Mouse (Mus musculus) midbrain, embryonic 10.5 days (tissue): ENCODE measurements around the gene Vegfb. TPM values are rescaled to one million over a fixed set of nuclear protein-coding genes. Genes with fewer than 3 reads are reported as not detected.

ENCODE experiments used
- DNase-seq: peaks from one replicate; pipeline ENCODE4 v3.0.0-alpha.2; 2017; ENCODE audit warnings: low spot score
- H3K27ac ChIP-seq: fragments of 300-500 bp; sonication (generic); replicated peaks from 2 replicates; pipeline ENCODE4 v1.5.1; 2016; ENCODE audit warnings: mild to moderate bottlenecking
- H3K27me3 ChIP-seq: fragments of 300-500 bp; sonication (generic); 2 replicates; pipeline ENCODE4 v1.6.1; 2016; ENCODE audit warnings: low read depth, mild to moderate bottlenecking; ENCODE audit not compliant: poor library complexity, severe bottlenecking
- H3K36me3 ChIP-seq: fragments of 300-500 bp; sonication (generic); 2 replicates; pipeline ENCODE4 v1.6.1; 2016; ENCODE audit warnings: mild to moderate bottlenecking, moderate library complexity
- H3K4me1 ChIP-seq: fragments of 300-500 bp; sonication (generic); 2 replicates; pipeline ENCODE4 v1.6.1; 2016
- H3K4me3 ChIP-seq: fragments of 300-500 bp; sonication (generic); 2 replicates; pipeline ENCODE4 v1.5.1; 2016; ENCODE audit warnings: mild to moderate bottlenecking, moderate library complexity
- H3K9me3 ChIP-seq: fragments of 300-500 bp; sonication (generic); replicated peaks from 2 replicates; pipeline ENCODE4 v1.6.1; 2016; ENCODE audit warnings: mild to moderate bottlenecking
- WGBS: fragments of 180-500 bp; shearing (Covaris S2); methylation state at CpG from one replicate; pipeline ENCODE4 v1.1.7; 2016; 5-methylcytosine and 5-hydroxymethylcytosine counted together
- polyA plus RNA-seq: library from polyadenylated mRNA; unstranded; fragments of >200 nt; fragmentation: Nextera tagmentation; extraction: Ambion mirVana; gene quantifications from 2 replicates; pipeline ENCODE4 v1.2.1, GENCODE M21; 2016

Gene Vegfb
- polyA plus RNA-seq, 1 experiment from 2014 or later: 40.8 TPM

DNA sequence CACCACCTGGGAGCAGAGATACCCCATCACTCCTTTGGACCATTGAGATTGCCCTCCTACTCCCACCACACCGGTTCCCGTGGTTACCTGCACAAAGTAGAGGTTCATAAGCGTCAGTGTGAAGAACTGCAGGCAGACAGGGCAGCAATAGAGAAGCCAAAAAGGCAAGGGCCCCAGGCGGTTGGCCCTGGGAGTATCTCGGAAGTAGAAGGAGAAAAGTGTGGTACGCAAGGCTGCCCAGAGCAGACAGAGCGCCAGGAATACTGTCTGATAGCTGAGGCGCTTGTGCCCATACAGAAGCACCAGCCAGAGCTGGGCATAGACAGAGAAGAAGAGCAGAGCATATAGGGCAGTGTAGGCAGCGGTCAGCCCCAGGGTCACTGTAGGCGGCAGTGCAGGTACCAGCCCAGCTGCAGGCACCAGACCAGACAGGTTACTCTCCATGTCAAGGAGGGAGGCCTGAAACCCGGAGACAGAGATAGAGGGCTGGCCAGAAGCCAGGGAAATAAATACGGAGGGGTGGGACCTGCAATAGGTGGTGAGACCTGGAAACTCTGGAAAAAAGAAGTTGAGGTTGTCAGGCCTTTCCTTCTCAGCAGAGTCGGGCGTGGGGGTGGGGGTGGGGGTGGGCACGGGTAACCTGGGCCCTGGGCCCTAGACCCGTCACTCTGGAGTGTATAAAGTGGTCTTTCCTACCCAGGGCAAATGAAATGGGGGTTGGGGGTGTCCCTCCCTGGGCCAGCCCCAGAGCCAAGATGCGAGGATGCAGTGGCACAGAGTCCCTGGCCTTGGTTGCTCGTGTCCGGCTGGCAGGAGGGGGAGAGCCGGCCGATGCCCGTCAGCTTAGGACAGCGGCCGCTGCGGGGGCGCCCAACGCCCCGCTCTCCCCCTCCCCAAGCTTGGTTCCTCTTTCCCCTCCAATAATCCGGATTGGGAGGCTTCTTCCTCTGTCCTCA is 46.8 kb downstream of the Vegfb start:
- Histone ChIP-seq H3K4me3 (peak overlapping the region; percentile 87), H3K27ac (peak overlapping the region; percentile 95), H3K9me3 (no peaks in the 10 kb centered on the region), H3K27me3 (peaks cover 34% of the 10 kb centered on the region), H3K4me1 (peaks cover 44% of the 10 kb centered on the region), H3K36me3 (peaks cover 11% of the 10 kb centered on the region)
- 23% methylated on average over 29 of the region's 29 CpGs for WGBS
- DNase-seq: no peak

DNA sequence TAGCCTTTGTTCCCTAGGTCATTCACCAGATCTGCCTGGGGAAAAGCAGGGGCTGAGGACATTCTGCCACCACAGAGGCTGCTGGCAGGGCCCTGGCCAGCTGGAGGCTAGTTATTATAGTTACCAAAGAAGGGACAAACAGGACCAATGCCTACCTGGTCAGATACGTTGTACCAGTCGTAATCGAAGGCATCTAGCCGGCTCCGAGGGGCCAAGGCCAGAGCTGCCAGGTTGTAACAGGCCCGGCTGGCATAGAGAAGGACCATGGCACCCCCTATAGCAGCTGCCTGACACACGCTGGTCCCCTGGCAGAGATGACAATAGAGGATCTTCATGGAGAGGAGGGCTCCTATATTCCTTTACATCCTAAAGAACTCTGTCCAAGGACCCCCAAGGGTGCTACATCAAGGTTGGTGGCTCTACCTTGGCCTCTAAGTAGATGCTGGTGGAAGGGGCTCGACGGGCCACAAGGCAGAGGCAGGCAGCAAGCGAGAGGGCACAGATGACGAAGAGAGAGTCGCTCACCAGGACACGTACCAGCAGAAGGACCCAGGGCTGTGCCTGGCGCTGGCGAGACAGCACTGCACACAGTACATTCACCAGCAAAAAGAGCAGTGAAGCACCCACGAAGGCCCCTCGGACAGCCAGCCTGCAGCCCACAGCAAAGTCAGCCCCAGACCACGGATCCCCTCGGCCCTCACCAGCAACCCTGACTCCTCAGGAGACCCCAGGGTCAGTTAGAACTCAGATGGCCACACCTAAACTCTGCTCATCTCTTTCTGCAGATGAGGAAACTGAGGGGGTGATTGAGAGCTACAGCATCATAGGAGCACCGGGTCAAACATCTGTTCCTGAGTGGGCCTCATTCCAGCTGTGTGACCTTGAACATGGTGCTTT is 48.1 kb downstream of the Vegfb start:
- Histone ChIP-seq H3K9me3 (no peaks in the 10 kb centered on the region), H3K4me3 (peak overlapping the region; percentile 24; the same call in 1 of the 2 replicates), H3K36me3 (0 out of 2 replicates have a peak, but pooled peaks cover 2% of the 10 kb centered on the region), H3K4me1 (peaks cover 47% of the 10 kb centered on the region), H3K27me3 (peaks cover 47% of the 10 kb centered on the region), H3K27ac (no peak overlapping the region)
- 88% methylated on average over 20 of the region's 20 CpGs for WGBS
- DNase-seq: no peak

DNA sequence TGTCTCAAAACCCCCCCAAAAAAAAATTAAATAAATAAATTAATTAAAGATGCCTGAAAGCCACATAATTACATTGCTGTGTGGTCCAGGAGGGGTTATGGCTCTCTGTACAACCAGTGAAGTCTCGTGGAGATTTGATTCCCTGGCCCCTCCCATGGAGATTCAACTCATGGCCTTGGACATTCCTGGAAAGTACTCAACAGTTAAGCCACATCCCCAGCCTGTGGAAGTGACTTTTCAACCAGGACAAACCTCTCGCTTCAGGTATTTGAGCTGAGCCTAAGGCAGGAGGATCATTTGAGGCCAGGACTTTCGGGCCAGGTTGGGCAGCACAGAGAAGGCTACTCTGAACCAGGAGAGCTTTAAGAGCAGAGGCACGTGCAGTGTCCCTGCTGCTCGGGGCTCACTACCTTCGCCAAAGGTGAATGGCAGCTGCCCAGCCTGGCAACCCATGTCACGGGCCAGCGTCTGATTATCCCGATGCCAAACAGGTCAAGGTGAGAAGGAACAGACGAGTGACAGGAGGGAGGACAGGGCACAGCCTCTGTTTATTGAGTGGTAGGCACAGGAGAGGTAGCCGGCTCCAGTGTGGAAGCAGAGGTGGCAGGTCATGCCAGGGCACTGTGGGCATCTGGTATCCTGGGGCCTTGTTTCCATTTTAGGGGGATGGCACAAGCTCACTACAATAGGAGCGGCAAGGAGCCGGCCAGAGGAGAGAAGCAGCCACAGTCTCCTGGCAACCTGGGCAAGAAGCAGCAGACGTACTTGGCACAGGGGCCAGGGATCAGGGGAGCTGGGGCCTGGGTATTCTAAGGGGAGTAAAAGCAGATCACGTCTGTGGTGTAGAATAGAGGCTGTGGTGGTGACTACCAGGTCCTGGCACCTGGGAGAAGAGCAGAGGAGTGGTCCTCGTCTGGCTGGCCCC is 49.6 kb downstream of the Vegfb start:
- no peaks in the 10 kb centered on the region for H3K9me3 ChIP-seq
- peaks cover 48% of the 10 kb centered on the region for H3K4me1 ChIP-seq
- no peak overlapping the region for H3K27ac ChIP-seq
- 0 out of 2 replicates have a peak, but pooled peaks cover 2% of the 10 kb centered on the region for H3K36me3 ChIP-seq
- WGBS: 82% methylated on average over 16 of the region's 16 CpGs
- no peak for DNase-seq
- no peak overlapping the region for H3K4me3 ChIP-seq
- H3K27me3 ChIP-seq: peaks cover 63% of the 10 kb centered on the region

DNA sequence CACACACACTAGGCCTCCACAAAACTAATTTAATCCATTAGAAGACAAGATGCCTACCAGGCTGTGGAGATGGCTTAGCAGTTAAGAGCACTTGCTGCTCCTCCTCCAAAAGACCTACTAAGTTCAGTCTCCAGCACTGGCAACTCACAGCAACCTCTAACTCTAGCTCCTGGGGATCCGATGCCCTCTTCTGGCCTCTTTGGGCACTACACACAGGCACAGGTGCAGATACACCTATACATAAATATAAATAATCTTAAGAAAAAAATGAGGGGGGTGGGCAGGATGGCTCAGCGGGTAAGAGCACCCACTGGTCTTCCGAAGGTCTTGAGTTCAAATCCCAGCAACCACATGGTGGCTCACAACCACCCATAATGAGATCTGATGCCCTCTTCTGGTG is 51.2 kb downstream of the Vegfb start:
- 23% methylated on average over 3 of the region's 3 CpGs for WGBS

DNA sequence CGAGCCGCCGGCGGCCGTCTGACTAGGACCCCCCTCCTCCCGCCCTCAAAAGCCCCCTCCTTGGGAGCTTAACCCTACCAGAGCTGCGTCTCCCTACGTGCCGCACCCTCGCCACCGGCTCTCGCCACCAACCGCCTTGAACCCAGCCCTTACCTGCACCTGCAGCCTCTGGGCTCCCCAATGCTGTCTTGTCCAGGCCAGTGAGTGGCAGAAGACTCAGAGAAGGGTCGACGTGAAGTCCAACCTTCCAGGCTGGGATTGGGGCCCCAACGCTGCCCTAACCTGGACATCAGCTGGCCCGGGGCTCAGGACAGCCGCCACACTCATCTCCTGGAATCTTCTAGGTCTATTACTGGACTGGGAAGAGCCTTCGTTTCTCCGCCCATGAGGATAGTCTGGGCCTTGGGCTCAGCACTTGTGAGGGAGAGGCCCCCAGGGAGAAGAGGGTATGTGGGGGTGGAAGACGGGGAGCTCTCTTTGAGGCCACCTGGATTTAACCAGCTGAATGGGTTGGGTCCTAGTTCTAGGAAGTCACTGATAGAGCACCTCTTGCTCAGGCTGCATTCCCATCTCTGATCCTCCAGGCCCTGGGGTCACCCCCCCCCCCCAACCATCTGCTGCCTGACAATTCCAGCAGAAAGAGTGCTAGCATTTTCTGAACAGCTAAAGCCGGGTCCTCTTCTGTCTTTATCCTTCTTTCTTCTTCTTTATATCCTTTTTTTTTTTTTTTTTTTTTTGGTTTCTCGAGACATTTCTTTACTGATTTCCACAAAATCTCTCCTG is 53.1 kb downstream of the Vegfb start, which contains the start of gene Kcnk4:
Gene Kcnk4 (minus strand): TSS at position 321 of the 783 bp plus-strand sequence.
- H3K27me3 ChIP-seq: peaks cover 85% of the 10 kb centered on the region
- H3K36me3 ChIP-seq: 0 out of 2 replicates have a peak, but pooled peaks cover 2% of the 10 kb centered on the region
- H3K9me3 ChIP-seq: no peaks in the 10 kb centered on the region
- WGBS: 13% methylated on average over 20 of the region's 23 CpGs
- H3K4me3 ChIP-seq: peak within 1 kb of the TSS; percentile 47
- H3K4me1 ChIP-seq: peaks cover 24% of the 10 kb centered on the region
- DNase-seq: no peak
- no peak within 1 kb of the TSS; the same call in 1 of the 2 replicates for H3K27ac ChIP-seq

More for the DNA sequence above, 51.2 kb downstream of the Vegfb start:
- no peaks in the 10 kb centered on the region for H3K9me3 ChIP-seq
- H3K4me1 ChIP-seq: peaks cover 39% of the 10 kb centered on the region
- H3K36me3 ChIP-seq: 0 out of 2 replicates have a peak, but pooled peaks cover 2% of the 10 kb centered on the region
- no peak overlapping the region for H3K4me3 ChIP-seq
- H3K27me3 ChIP-seq: peaks cover 78% of the 10 kb centered on the region
- DNase-seq: no peak
- H3K27ac ChIP-seq: no peak overlapping the region

DNA sequence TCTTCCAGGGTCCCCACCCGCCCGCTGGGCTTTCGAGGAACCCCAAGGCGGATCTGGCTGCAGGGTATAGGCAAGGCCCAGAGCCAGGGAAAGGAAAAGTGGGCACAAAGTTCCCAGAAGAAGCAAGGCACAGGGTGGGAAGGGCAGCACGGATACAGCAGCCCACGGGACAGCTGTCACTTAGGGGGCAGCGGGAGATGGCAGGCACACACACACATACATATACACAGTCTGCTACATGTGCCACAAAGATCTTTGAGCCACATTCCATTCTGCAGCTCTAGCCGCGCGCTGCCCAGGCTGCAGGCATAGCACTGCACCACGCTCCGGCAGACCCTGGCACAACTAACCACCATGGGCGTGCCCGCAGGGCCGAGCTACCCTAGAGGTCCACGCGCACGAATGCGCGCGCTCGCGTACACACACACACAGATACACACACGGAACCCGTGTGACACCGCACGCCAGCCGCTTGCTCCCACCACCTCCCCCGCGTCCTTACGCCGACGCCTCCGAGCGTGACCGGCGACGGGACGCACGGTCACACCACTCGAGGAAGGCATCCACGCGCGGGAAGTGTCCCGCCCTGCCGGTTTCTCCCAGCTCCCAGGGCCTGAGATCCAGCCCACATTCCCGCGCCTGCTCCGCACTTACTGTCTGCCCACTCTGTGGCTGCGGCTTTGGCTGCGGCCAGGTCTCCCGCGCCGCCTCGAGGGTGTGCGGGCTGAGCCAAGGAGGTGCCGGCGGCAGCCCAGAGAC is 53.8 kb downstream of the Vegfb start:
- 3% methylated on average over 58 of the region's 58 CpGs for WGBS
- Histone ChIP-seq H3K36me3 (0 out of 2 replicates have a peak, but pooled peaks cover 2% of the 10 kb centered on the region), H3K27me3 (peaks cover 85% of the 10 kb centered on the region), H3K4me1 (peaks cover 20% of the 10 kb centered on the region), H3K4me3 (peak overlapping the region; percentile 47), H3K27ac (no peak overlapping the region; the same call in 1 of the 2 replicates), H3K9me3 (no peaks in the 10 kb centered on the region)
- no peak for DNase-seq

DNA sequence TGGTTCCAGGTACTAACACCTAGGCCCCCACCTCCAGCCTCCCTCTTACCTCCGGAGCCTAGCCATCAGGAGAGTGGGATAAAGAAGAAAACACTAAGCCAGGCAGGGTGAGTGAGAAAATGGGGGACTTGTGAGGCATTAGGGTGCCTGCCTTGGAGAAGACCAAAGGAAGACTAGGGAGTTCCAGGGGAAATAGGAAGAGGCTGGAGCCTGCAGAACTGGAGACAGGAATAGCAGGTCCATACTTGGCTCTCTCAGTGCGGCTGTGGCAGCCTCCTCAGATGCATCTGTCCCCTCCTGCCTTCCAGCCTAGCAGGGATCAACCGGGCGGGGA is 54.4 kb downstream of the Vegfb start:
- peaks cover 85% of the 10 kb centered on the region for H3K27me3 ChIP-seq
- no peak overlapping the region for H3K4me3 ChIP-seq
- H3K9me3 ChIP-seq: no peaks in the 10 kb centered on the region
- DNase-seq: no peak
- H3K4me1 ChIP-seq: peaks cover 23% of the 10 kb centered on the region
- H3K27ac ChIP-seq: no peak overlapping the region
- 0 out of 2 replicates have a peak, but pooled peaks cover 1% of the 10 kb centered on the region for H3K36me3 ChIP-seq
- WGBS: 18% methylated on average over 4 of the region's 4 CpGs

Other genes with a start within 250 kb of the Vegfb start
- 5.0 and 7.9 TPM in 2 replicates for gene Rps6ka4, start 147.0 kb downstream of the Vegfb start, polyA plus RNA-seq
- 0.33 and 0.57 TPM in 2 replicates for gene Ccdc88b, start 129.4 kb downstream of the Vegfb start, polyA plus RNA-seq
- 150 and 156 TPM in 2 replicates for gene Trmt112, start 78.0 kb downstream of the Vegfb start, polyA plus RNA-seq
- gene Prdx5, start 77.5 kb downstream of the Vegfb start, polyA plus RNA-seq: 169 and 180 TPM in 2 replicates
- 8.9 and 9.5 TPM in 2 replicates for gene Esrra, start 65.8 kb downstream of the Vegfb start, polyA plus RNA-seq
- gene Catsperz, start 62.3 kb downstream of the Vegfb start, polyA plus RNA-seq: 0.35 and 0.43 TPM in 2 replicates
- 0.11 TPM in 1 of 2 replicates, not detected in the other for gene Kcnk4, start 53.1 kb downstream of the Vegfb start, polyA plus RNA-seq
- gene Bad, start 45.8 kb downstream of the Vegfb start, polyA plus RNA-seq: 66.6 and 69.8 TPM in 2 replicates
- 29.5 and 33.9 TPM in 2 replicates for gene Gpr137, start 45.2 kb downstream of the Vegfb start, polyA plus RNA-seq
- 90.8 and 116 TPM in 2 replicates for gene Ppp1r14b, start 12.7 kb downstream of the Vegfb start, polyA plus RNA-seq
- gene Plcb3, start 11.2 kb downstream of the Vegfb start, polyA plus RNA-seq: 22.4 and 23.7 TPM in 2 replicates
- gene Fkbp2, start 7.2 kb downstream of the Vegfb start, polyA plus RNA-seq: 115 and 127 TPM in 2 replicates
- gene Dnajc4, start 4.9 kb upstream of the Vegfb start, polyA plus RNA-seq: 20.8 and 23.1 TPM in 2 replicates
- 19.1 and 20.3 TPM in 2 replicates for gene Nudt22, start 8.5 kb upstream of the Vegfb start, polyA plus RNA-seq
- gene Trpt1, start 8.5 kb upstream of the Vegfb start, polyA plus RNA-seq: 9.5 and 11.3 TPM in 2 replicates
- 8.5 and 10.3 TPM in 2 replicates for gene Fermt3, start 31.8 kb upstream of the Vegfb start, polyA plus RNA-seq
- gene Stip1, start 52.3 kb upstream of the Vegfb start, polyA plus RNA-seq: 427 and 470 TPM in 2 replicates
- 2.2 and 2.9 TPM in 2 replicates for gene Macrod1, start 69.2 kb upstream of the Vegfb start, polyA plus RNA-seq
- gene Flrt1, start 118.1 kb upstream of the Vegfb start, polyA plus RNA-seq: 6.0 and 7.5 TPM in 2 replicates
- 274 and 293 TPM in 2 replicates for gene Otub1, start 218.7 kb upstream of the Vegfb start, polyA plus RNA-seq
- gene Cox8a, start 230.0 kb upstream of the Vegfb start, polyA plus RNA-seq: 895 and 900 TPM in 2 replicates